Mouse (Mus musculus) layer of hippocampus, adult 9-11 months (tissue): Measurements from ENCODE around the gene Fer.

Experiments used
- DNase-seq: peaks from one replicate; pipeline ENCODE4 v3.0.0; 2022

The Fer gene

DNA sequence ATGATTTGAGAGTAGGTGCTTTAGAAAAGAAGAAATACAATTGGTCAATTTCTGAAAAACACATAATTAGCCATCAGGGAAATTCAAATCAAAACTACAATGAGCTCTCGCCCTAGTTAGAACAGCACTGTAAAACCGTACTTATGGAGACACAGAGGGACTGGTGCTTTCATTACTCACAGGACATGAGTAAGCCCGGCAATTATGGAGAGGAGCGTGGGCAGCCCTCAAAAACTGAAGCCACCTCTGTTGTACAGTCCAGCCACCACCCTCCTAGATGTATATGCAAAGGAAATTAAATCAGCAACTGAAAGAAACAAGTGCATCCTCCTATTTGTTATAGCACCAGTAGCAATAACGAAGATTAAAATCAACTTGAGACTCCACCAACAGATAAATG lies 304.9 kb downstream of the Fer start:
- no peak for DNase-seq

- DNase-seq, result no peak
Observed at GRCm38 (mm10) chr17:64170019-64170418, 307.2 kb downstream of the Fer start.

DNA sequence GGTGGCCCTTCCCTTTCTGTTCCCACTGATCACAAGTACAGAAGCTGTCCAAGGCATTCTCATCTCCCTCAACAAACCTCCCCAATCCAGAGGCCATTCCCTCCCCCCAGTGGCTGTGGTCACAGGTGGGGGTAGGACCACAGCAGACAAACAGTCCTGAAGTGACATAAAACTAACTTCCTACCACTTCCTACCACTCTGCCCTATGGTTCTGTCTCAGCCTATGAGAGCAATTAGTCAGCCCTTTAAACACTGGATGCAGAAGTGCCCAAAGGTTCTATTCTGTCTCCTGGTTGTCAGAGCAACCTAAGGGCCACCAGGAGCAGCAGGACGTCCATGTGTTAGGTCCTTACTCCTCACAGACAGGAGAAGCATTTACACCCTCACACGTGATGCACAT lies 309.6 kb downstream of the Fer start:
- no peak for DNase-seq

- DNase-seq, result no peak
Observed at GRCm38 (mm10) chr17:64180546-64180945, 317.7 kb downstream of the Fer start.

- no peak for DNase-seq
Observed at GRCm38 (mm10) chr17:64181291-64181690, 318.4 kb downstream of the Fer start.

DNA sequence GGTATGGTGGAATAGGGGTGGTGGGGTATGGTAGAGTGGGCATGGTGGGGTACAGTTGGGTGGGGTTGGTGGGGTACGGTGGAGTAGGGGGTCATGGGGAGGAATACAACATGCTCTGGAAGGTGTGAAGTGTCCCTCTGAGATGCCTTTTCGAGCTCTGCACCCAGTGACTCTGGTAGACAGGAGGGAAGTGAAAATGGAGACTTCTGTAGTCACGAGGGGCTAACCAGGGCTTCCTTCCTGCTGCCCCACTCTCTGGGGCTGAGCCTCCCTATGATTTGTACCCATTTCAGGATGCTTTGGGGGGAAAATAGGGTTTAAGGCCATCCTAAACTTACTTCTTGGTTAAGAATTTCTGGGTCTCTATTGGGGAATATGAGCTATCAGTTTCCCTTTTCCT lies 319.7 kb downstream of the Fer start:
- no peak for DNase-seq

GRCm38 (mm10) chr17:64183196-64183595 lies 320.3 kb downstream of the Fer start:
- DNase-seq, result peak; percentile 52
